Mouse (Mus musculus) adrenal gland (tissue): ENCODE data around the gene Ncbp1.

Experiments
- intact Hi-C: fragments of 180-260 bp; cut with DNase I; formaldehyde crosslinking; loops from one replicate; pipeline ENCODE4 v1.15.1; 2025
- long read RNA-seq, 2 experiments: library from polyadenylated mRNA; unstranded; transcript quantifications; one replicate each; pipeline ENCODE4 v2.0.0; 2020; ENCODE audit warnings: borderline replicate concordance in 1 of 2; ENCODE audit not compliant: insufficient replicate concordance in 1 of 2

The Ncbp1 gene
- long read RNA-seq, experiment 1, transcript Ncbp1-201 (23 exons, 3,010 nt), result major isoform, 23 of 32 reads
- long read RNA-seq, experiment 1, partial matches to known transcripts, result 6 of 32 reads
- long read RNA-seq, experiment 1, other reads (novel, unspliced or antisense), result 3 of 32 reads
- long read RNA-seq, experiment 2, transcript Ncbp1-201 (23 exons, 3,010 nt), result major isoform, 13 of 22 reads
- long read RNA-seq, experiment 2, partial matches to known transcripts, result 6 of 22 reads
- long read RNA-seq, experiment 2, other reads (novel, unspliced or antisense), result 3 of 22 reads

DNA sequence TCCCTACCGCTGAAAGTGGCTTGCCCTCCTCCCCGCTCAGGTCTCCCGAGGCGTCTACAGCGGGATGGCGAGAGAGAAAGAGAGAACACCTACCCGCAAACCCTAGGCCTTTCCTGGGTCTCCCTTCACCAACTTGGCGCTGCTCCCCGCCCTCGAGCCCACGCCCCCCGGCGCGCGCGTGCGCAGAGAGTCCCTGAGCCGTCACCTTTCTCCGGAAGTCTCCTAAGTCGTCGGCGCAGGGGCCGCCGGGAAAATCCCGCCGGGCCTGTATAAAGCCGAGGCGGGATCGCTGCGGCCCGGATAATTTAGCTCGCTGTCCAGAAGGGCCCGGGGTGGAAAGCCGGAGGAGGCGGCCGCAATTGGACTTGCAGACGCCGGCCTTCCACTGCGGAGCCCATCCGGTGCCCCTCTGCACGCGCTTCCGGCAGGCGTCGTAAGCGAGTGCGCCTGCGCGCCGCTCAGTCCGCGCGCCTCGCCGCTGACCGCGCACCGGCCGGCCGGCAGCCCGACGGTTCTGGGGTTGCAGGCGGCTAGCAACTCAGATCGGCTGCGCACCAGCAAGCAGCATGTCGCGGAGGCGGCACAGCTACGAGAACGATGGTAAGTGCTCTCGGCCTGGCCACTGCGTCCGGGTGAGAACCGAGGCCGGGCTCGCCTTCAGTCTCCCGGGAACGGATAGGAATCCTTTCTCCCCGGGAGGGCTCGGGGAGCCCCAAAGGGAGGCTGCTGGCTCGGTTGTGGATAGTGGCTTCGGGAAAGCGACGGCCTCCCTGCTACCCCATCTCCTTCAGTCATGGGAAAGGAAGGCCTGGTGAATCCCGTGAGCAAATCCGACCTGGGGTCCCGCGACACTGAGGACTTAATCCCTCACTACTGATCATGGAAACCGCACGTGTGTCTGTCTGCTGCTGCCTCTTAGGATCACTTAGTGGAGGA lies at the start of gene Ncbp1, which contains the start of gene Tstd2:
Gene Ncbp1, plus strand, starts transcription at position 327 of the 936 bp plus-strand sequence.
Gene Tstd2, minus strand, starts transcription at position 408 of the 936 bp plus-strand sequence.
- intact Hi-C loops, result no loop called here

DNA sequence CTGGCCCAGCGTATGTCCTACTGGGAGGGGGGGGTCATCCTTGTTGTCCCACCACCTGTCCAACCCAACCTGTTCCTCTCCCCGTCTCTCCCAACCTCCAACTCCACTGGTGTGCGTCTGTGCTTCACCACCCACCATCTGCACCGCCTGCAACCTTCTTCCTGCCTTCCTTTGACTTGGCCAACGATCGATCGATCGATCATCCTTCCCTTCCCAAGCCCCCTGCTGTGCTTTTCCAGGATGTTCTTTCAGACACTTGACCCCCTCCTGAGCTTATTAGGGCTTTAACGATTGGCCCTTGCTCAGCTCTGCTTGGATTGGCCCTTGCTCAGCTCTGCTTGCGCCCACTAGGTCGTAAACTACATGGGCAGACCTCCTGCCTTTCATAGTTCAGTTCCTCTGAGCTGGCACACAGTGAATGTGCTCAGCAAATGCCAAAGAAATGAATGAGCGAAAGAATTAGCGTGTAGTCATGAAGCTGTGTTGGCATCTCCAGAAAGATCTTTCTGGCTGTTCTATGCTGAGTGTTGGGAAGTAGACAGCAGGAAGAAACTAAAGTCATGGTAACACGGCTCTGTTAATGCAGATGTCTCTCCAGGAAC lies 48.8 kb upstream of the Ncbp1 start:
- intact Hi-C loops, result no loop called here

- intact Hi-C loops, result no loop called here
These were observed 45.9 kb upstream of the Ncbp1 start for GRCm38 (mm10) chr4:46092429-46093076.

DNA sequence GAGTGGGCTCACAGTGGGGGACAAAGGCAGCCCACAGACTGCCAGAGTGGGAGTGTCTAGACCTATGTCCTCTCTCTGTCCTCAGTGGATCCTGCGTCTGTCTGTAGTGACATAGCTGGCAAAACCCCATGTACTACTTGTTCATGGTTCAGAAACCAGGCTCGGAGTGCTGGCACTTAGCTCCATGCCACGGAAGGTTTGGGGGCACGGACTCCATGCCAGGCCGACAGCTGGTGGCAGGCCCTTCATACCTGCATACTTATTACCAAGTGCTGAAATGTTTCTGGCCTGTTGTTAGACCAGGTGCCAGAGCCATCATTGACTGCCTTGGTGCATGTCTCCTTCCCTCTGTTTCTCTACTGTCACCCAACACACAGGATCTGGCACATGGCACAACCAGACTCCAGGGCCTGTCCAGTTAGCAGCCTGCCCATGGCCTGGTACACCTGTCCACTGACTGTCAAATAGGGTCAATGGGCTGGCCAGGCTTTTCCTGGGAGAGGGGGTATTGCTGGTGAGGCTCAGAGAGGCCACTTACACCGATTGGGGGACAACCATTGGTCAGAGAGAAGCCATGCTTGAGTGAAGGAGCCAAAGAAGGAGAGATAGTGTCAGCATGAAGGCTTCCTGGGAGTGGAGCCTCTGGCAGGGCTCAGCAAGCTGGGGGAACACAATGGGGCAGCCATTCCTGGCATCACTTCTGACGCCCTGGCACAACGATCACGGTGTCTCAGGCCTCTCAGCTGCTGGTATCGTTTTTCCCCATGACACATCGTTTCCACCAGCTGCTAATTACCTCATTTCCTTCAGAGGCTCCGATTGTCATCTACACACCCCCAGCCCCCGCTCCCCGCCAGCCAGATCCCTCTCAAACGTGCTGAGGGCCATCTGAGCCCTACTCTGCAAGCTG lies 43.2 kb upstream of the Ncbp1 start:
- intact Hi-C loops, result no loop called here

- intact Hi-C loops, result no loop called here
These were observed 42.6 kb upstream of the Ncbp1 start for GRCm38 (mm10) chr4:46095826-46096159.

DNA sequence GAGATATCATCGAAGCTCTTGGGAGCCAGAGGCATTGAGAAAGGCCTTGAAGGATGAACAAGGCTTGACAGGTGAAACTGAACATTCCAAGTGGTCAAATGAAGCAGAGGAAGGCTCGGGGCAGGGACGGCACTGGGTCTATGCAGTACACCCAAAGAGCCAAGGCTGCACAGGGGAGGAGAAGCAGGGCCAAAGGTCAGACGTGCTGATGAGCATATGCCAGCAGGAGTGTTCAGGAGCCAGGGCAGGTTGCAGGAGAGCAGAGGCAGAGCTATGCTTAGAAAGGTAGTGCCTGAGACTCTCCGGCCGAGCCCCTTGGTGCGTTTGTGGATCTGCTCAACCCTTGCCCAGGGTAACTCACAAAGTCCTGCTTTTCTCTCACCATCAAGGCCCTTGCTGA lies 41.9 kb upstream of the Ncbp1 start:
- intact Hi-C loops, result no loop called here

DNA sequence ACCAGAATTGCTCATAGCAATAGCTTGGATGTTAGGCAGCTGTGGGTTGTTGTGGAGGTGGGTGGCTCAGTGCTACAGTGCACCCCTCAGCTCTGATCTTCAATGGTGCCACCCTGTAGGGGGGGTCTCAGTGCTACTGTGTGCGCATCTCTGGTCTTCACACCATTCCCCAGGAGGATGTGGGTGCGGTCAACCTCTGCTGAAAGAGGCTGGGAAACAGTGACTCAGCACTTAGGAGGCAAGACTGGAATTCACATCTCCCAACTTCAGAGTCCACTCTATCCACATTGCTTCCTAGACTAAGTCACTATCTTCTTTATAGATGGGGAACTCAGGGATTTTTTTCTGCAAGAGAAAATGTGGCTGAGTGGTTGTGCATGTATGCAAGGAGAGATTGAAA lies 40.8 kb upstream of the Ncbp1 start:
- intact Hi-C loops, result no loop called here

DNA sequence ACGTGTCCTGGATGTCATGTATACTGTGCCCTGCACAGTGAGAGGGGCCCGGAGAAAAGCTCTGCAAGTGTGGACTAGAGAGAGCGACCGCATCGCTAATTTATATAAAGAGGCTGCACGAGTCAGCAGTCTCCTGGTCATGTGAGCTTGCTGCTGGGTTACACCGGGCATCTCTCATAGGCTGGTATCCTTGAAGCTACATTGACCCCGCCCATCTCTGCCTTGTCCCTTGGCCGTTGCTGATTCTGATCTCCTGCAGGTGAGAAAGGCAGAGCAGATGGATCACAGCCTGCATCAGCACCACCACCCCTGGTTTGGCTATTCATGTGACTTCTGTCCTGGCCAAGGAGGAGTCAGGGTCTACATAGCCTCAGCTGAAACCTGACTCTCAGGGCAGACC lies 39.3 kb upstream of the Ncbp1 start:
- intact Hi-C loops, result no loop called here

DNA sequence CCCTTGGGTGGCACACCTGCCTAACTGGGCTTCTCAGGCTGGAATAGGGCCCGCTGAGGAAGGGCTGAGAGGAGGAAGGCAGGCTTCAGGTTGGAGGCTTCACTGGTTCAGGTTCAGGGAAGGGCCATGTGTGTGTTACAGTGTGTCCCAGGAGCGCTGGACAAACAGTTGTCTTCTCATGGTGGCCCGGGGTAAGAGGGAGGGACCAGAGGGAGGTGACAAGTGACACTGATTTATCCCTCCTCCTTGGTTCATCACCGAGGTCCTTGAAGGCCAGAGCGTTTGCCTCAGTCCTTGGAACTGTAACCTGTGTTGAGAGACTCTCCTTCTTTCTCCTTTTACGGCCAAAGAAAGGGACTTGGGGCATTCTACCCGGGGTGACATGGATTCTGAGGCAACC lies 37.9 kb upstream of the Ncbp1 start:
- intact Hi-C loops, result no loop called here

- intact Hi-C loops, result no loop called here
These were observed 37.2 kb upstream of the Ncbp1 start for GRCm38 (mm10) chr4:46101211-46101711.

- intact Hi-C loops, result no loop called here
These were observed 36.2 kb upstream of the Ncbp1 start for GRCm38 (mm10) chr4:46102078-46102769.

DNA sequence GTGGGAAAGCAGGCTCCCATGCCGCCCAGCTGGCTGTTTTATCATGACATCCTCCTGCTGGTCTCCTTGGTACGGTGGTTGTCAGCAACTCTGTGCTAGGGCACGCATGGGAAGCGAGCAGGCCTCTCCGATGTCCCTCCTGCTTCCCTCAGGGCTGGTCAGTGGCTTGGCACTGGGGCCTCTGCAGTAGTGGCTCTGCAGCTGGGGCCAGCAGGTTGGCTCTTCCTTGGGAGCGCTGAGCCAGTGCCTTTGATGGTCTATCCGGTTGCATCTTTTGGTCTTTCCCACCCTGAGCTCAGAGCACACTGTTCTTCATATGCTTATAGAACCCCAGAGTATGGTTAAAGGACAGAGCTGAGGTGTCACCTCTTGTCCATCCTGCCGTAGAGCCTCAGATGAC lies 28.3 kb upstream of the Ncbp1 start:
- intact Hi-C loops, result no loop called here

GRCm38 (mm10) chr4:46111361-46111760 lies 27.1 kb upstream of the Ncbp1 start:
- intact Hi-C loops, result no loop called here

- intact Hi-C loops, result no loop called here
These were observed 23.1 kb upstream of the Ncbp1 start for GRCm38 (mm10) chr4:46115308-46115707.

- intact Hi-C loops, result no loop called here
These were observed 21.8 kb upstream of the Ncbp1 start for GRCm38 (mm10) chr4:46116544-46117175.

GRCm38 (mm10) chr4:46117536-46117935 lies 20.9 kb upstream of the Ncbp1 start:
- intact Hi-C loops, result no loop called here

DNA sequence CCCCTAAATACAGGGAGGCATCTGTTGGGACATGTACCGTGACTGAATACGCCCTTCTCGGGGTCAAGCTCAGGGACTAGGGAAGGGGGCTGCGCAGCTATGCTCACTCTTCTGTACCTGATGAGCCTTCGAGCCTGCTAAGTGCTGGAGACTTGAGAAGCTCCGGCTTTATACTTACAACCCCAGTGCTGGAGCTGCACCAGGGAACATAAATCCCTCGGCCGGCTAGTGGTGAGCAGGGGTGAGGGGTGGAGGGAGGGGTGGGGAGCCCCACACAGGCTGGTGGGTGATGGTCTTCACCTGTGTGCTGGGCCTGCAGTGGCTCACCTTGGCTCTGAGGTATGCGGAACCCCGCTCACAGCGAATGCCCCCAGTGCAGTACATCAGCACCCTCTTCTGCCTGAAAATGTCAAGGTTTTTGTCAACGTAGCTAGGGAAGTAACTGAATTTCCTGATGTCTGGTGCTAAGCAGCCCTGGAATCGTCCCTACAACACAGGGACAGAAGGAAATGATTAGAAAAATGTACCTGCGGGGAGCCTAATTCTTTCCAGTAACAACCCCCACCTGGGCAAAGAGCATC lies 18.8 kb upstream of the Ncbp1 start:
- intact Hi-C loops, result loop anchor here (5.0 kb wide), 2 partner anchors 87 to 177 kb away; no protein-coding TSS in a partner anchor

GRCm38 (mm10) chr4:46120767-46121166 lies 17.6 kb upstream of the Ncbp1 start:
- intact Hi-C loops, result loop anchor here (5.0 kb wide), 2 partner anchors 88 to 178 kb away; no protein-coding TSS in a partner anchor

DNA sequence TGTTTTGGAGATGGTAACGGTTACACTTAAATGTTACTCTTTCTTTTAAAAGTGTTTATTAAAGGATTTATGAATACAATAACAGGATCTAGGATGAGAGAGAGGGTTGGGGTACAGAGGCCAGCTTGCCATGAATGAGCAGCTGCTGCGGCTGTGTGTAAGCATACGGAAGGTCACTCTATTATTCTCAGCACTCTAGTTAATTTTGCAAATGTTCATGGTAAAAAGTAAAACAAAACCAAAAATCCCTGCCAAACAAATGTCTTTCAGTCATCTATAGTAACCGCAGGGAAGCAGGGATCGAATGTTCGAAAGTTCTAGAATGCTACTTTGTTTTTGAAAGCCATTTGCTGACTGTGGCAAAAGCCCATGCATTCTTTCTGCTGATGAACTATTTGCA lies 15.1 kb upstream of the Ncbp1 start:
- intact Hi-C loops, result loop anchor here (5.0 kb wide), 2 partner anchors 91 to 181 kb away; no protein-coding TSS in a partner anchor
